Mouse (Mus musculus) myocyte (in vitro differentiated cells): ENCODE data around the gene Ptpro. TPM values are rescaled to one million over a fixed set of nuclear protein-coding genes. Genes with fewer than 3 reads are reported as not detected.
A peak's percentile ranks its signal among the peaks of the same experiment; 100 is the strongest.

Experiments used
- H3K27me3 ChIP-seq: one replicate; pipeline ENCODE4 v1.6.1; 2011; ENCODE audit not compliant: control insufficient read depth, insufficient read depth, insufficient read length
- H3K36me3 ChIP-seq: one replicate; pipeline ENCODE4 v1.6.1; 2011; ENCODE audit not compliant: control insufficient read depth, insufficient read depth
- H3K4me2 ChIP-seq: one replicate; pipeline ENCODE4 v1.6.1; 2011; ENCODE audit warnings: low read depth, control low read depth
- H3K4me3 ChIP-seq: one replicate; pipeline ENCODE4 v1.5.1; 2011; ENCODE audit warnings: mild to moderate bottlenecking, control low read depth, moderate library complexity
- H3K79me2 ChIP-seq: one replicate; pipeline ENCODE4 v1.6.1; 2011; ENCODE audit not compliant: control insufficient read depth, insufficient read depth
- H3ac ChIP-seq: one replicate; pipeline ENCODE4 v1.6.1; 2011; ENCODE audit not compliant: control insufficient read depth, insufficient read length
- CEBPB ChIP-seq: IDR thresholded peaks from 2 replicates; pipeline ENCODE4 v1.6.1; 2011; ENCODE audit warnings: mild to moderate bottlenecking, moderate library complexity; ENCODE audit not compliant: poor library complexity, insufficient read depth, severe bottlenecking
- E2F4 ChIP-seq: IDR thresholded peaks from one replicate; pipeline ENCODE4 v1.6.1; 2011; ENCODE audit warnings: mild to moderate bottlenecking, control low read depth, moderate library complexity; ENCODE audit not compliant: insufficient read depth
- MAX ChIP-seq: IDR thresholded peaks from one replicate; pipeline ENCODE4 v1.6.1; 2011; ENCODE audit warnings: low read depth, mild to moderate bottlenecking, control low read depth
- MYOD1 ChIP-seq, 3 experiments: IDR thresholded peaks; one replicate each; pipeline ENCODE4 v1.6.1; 2011; ENCODE audit warnings: control low read depth in 2 of 3, low read depth in 2 of 3, mild to moderate bottlenecking in 2 of 3, moderate library complexity in 1 of 3; ENCODE audit not compliant: insufficient read length in 2 of 3, control insufficient read depth in 1 of 3
- MYOG ChIP-seq, 3 experiments: IDR thresholded peaks; one replicate each; pipeline ENCODE4 v1.6.1; 2011; ENCODE audit warnings: control low read depth in 2 of 3, low read depth in 2 of 3, mild to moderate bottlenecking in 2 of 3; ENCODE audit not compliant: insufficient read length in 2 of 3, control insufficient read depth in 1 of 3, insufficient read depth in 1 of 3
- POLR2A ChIP-seq: IDR thresholded peaks from one replicate; pipeline ENCODE4 v1.6.1; 2011; ENCODE audit warnings: low read depth, mild to moderate bottlenecking, control low read depth, moderate library complexity; ENCODE audit not compliant: insufficient read length
- POLR2AphosphoS2 ChIP-seq: IDR thresholded peaks from one replicate; pipeline ENCODE4 v1.6.1; 2011; ENCODE audit warnings: low read depth, control low read depth; ENCODE audit not compliant: insufficient read length
- REST ChIP-seq: IDR thresholded peaks from one replicate; pipeline ENCODE4 v1.6.1; 2011; ENCODE audit warnings: mild to moderate bottlenecking, control low read depth, moderate library complexity; ENCODE audit not compliant: insufficient read depth, insufficient read length
- SRF ChIP-seq: IDR thresholded peaks from one replicate; pipeline ENCODE4 v1.6.1; 2011; ENCODE audit warnings: low read depth; ENCODE audit not compliant: control insufficient read depth, insufficient read length
- TCF12 ChIP-seq: IDR thresholded peaks from one replicate; pipeline ENCODE4 v1.6.1; 2011; ENCODE audit warnings: mild to moderate bottlenecking, control low read depth; ENCODE audit not compliant: poor library complexity, insufficient read depth, severe bottlenecking
- TCF3 ChIP-seq: IDR thresholded peaks from one replicate; pipeline ENCODE4 v1.6.1; 2011; ENCODE audit warnings: low read depth, control low read depth; ENCODE audit not compliant: insufficient read length
- USF1 ChIP-seq: IDR thresholded peaks from one replicate; pipeline ENCODE4 v1.6.1; 2011; ENCODE audit warnings: low read depth, mild to moderate bottlenecking, control low read depth, moderate library complexity
- polyA plus RNA-seq: library from polyadenylated mRNA; unstranded; fragments of >200 nt; fragmentation: generic; extraction: Trizol; gene quantifications from one replicate; pipeline ENCODE4 v1.2.1, GENCODE M21; 2012; ENCODE audit warnings: missing spikeins

Gene Ptpro
- polyA plus RNA-seq, 1 experiment, result not detected

GRCm38 (mm10) chr6:137253415-137253814, 1.3 kb downstream of the Ptpro start:
- no peaks in the 10 kb centered on the region for H3K79me2 ChIP-seq
- TF ChIP-seq POLR2AphosphoS2 (no peak), TCF3 (no peak), REST (peak; percentile 56), MYOD1 (IDR thresholded peaks at IDR 0.05; ENCODE audit: control insufficient read depth in 1 of 3, insufficient read length in 2 of 3, low read depth in 2 of 3) (no peak), USF1 (no peak)
- H3ac ChIP-seq, result no peak overlapping the region
- no peaks in the 10 kb centered on the region for H3K36me3 ChIP-seq
- H3K27me3 ChIP-seq, result no peaks in the 10 kb centered on the region
- no peak overlapping the region for H3K4me3 ChIP-seq
- H3K4me2 ChIP-seq, result no peak overlapping the region

GRCm38 (mm10) chr6:137261033-137261432, 8.9 kb downstream of the Ptpro start:
- H3K36me3 ChIP-seq, result no peaks in the 10 kb centered on the region
- H3K4me2 ChIP-seq, result no peak overlapping the region
- H3K27me3 ChIP-seq, result no peaks in the 10 kb centered on the region
- TF ChIP-seq POLR2AphosphoS2, result no peak
- no peak for TF ChIP-seq E2F4
- no peak for TF ChIP-seq MYOG (IDR thresholded peaks at IDR 0.05; ENCODE audit: control insufficient read depth in 1 of 3, insufficient read depth in 1 of 3, insufficient read length in 2 of 3, low read depth in 2 of 3)
- TF ChIP-seq SRF, result no peak
- no peak for TF ChIP-seq MAX
- no peak for TF ChIP-seq TCF12
- no peak for TF ChIP-seq CEBPB
- TF ChIP-seq TCF3, result no peak
- TF ChIP-seq MYOD1 (IDR thresholded peaks at IDR 0.05; ENCODE audit: control insufficient read depth in 1 of 3, insufficient read length in 2 of 3, low read depth in 2 of 3), result no peak
- no peak for TF ChIP-seq REST
- no peak for TF ChIP-seq USF1
- no peak for TF ChIP-seq POLR2A
- H3K4me3 ChIP-seq, result no peak overlapping the region
- no peaks in the 10 kb centered on the region for H3K79me2 ChIP-seq
- H3ac ChIP-seq, result no peak overlapping the region

DNA sequence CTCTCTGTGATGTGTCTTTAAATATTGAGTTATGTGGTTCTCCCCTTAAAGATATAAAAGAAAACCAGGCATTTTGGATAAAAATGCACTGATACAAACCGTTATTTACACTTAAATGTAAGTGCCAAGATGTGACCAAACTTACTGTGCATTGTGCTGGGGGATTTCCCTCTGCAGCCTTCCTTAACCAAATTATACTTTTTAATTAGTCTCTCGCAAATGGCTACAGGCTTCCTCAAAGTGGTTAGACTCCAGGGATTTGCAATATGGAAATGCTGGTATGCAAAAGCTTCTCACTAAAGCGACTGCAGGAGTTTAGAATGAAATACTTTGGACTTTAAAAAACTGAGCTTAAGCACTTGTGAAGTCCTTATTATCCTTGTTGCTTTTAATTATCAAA, 10.0 kb downstream of the Ptpro start:
- no peaks in the 10 kb centered on the region for H3K36me3 ChIP-seq
- TF ChIP-seq REST (no peak), MYOD1 (IDR thresholded peaks at IDR 0.05; ENCODE audit: control insufficient read depth in 1 of 3, insufficient read length in 2 of 3, low read depth in 2 of 3) (no peak), TCF12 (no peak), E2F4 (no peak), POLR2AphosphoS2 (no peak), CEBPB (no peak), MYOG (IDR thresholded peaks at IDR 0.05; ENCODE audit: control insufficient read depth in 1 of 3, insufficient read depth in 1 of 3, insufficient read length in 2 of 3, low read depth in 2 of 3) (no peak), POLR2A (no peak), MAX (no peak), USF1 (no peak), TCF3 (no peak), SRF (no peak)
- no peak overlapping the region for H3ac ChIP-seq
- no peaks in the 10 kb centered on the region for H3K79me2 ChIP-seq
- no peak overlapping the region for H3K4me3 ChIP-seq
- H3K27me3 ChIP-seq, result no peaks in the 10 kb centered on the region
- no peak overlapping the region for H3K4me2 ChIP-seq

GRCm38 (mm10) chr6:137268019-137268418, 15.9 kb downstream of the Ptpro start:
- no peak for TF ChIP-seq MYOG (IDR thresholded peaks at IDR 0.05; ENCODE audit: control insufficient read depth in 1 of 3, insufficient read depth in 1 of 3, insufficient read length in 2 of 3, low read depth in 2 of 3)
- TF ChIP-seq MAX, result no peak
- TF ChIP-seq POLR2AphosphoS2, result no peak
- no peak for TF ChIP-seq TCF3
- TF ChIP-seq POLR2A, result no peak
- TF ChIP-seq TCF12, result no peak
- TF ChIP-seq CEBPB, result no peak
- TF ChIP-seq E2F4, result no peak
- no peak for TF ChIP-seq MYOD1 (IDR thresholded peaks at IDR 0.05; ENCODE audit: control insufficient read depth in 1 of 3, insufficient read length in 2 of 3, low read depth in 2 of 3)
- no peak for TF ChIP-seq SRF
- TF ChIP-seq REST, result no peak
- TF ChIP-seq USF1, result no peak
- Histone ChIP-seq H3K36me3 (no peaks in the 10 kb centered on the region), H3K27me3 (no peaks in the 10 kb centered on the region), H3K79me2 (no peaks in the 10 kb centered on the region), H3K4me2 (no peak overlapping the region), H3ac (no peak overlapping the region), H3K4me3 (no peak overlapping the region)

GRCm38 (mm10) chr6:137268592-137268991, 16.5 kb downstream of the Ptpro start:
- Histone ChIP-seq H3K79me2 (no peaks in the 10 kb centered on the region), H3K27me3 (no peaks in the 10 kb centered on the region), H3K4me2 (no peak overlapping the region), H3K36me3 (no peaks in the 10 kb centered on the region), H3K4me3 (no peak overlapping the region), H3ac (no peak overlapping the region)
- TF ChIP-seq SRF (no peak), POLR2AphosphoS2 (no peak), USF1 (no peak), TCF12 (no peak), TCF3 (no peak), E2F4 (no peak), CEBPB (no peak), REST (no peak), MAX (no peak)
